Mouse (Mus musculus) liver, embryonic 16.5 days (tissue): ENCODE measurements around the gene Rab14. TPM values are rescaled to one million over a fixed set of nuclear protein-coding genes. Genes with fewer than 3 reads are reported as not detected.

Experiments used
- ATAC-seq: fragments of 200-750 bp; cut with Nextera tagmentation; 2 replicates; pipeline ENCODE4 v1.8.0; 2017; ENCODE audit warnings: low read depth, mild to moderate bottlenecking, moderate number of reproducible peaks, moderate library complexity
- H3K27ac ChIP-seq: fragments of 300-500 bp; sonication (generic); 2 replicates; pipeline ENCODE4 v1.5.1; 2014; ENCODE audit warnings: mild to moderate bottlenecking, low read length
- H3K27me3 ChIP-seq: fragments of 300-500 bp; sonication (generic); 2 replicates; pipeline ENCODE4 v1.6.1; 2014; ENCODE audit warnings: low read depth, low read length, mixed read lengths; ENCODE audit not compliant: control insufficient read depth, insufficient read depth
- H3K36me3 ChIP-seq: fragments of 300-500 bp; sonication (generic); 2 replicates; pipeline ENCODE4 v1.6.1; 2014; ENCODE audit warnings: mild to moderate bottlenecking; ENCODE audit not compliant: control insufficient read depth, insufficient read depth
- H3K4me1 ChIP-seq: fragments of 300-500 bp; sonication (generic); 2 replicates; pipeline ENCODE4 v1.6.1; 2014; ENCODE audit warnings: low read depth, low read length, mixed read lengths; ENCODE audit not compliant: control insufficient read depth
- H3K4me2 ChIP-seq: fragments of 300-500 bp; sonication (generic); 2 replicates; pipeline ENCODE4 v1.6.1; 2014; ENCODE audit warnings: low read depth, low read length, mixed read lengths
- H3K4me3 ChIP-seq: fragments of 300-500 bp; sonication (generic); 2 replicates; pipeline ENCODE4 v1.5.1; 2014; ENCODE audit warnings: low read depth, mild to moderate bottlenecking, low read length
- H3K9ac ChIP-seq: fragments of 300-500 bp; sonication (generic); 2 replicates; pipeline ENCODE4 v1.6.1; 2014; ENCODE audit warnings: low read depth, low read length
- H3K9me3 ChIP-seq: fragments of 300-500 bp; sonication (generic); replicated peaks from 2 replicates; pipeline ENCODE4 v1.6.1; 2016; ENCODE audit warnings: low read length; ENCODE audit not compliant: control insufficient read depth
- WGBS: fragments of 180-500 bp; shearing (Covaris S2); extraction: QIAGEN DNeasy Blood & Tissue Kit; methylation state at CpG from one replicate; pipeline ENCODE4 v1.1.7; 2014; ENCODE audit not compliant: insufficient replicate concordance; 5-methylcytosine and 5-hydroxymethylcytosine counted together
- polyA plus RNA-seq: library from polyadenylated mRNA; unstranded; fragments of >200 nt; fragmentation: Nextera tagmentation; extraction: Ambion mirVana; gene quantifications from 2 replicates; pipeline ENCODE4 v1.2.1, GENCODE M21; 2015

Rab14 gene
- polyA plus RNA-seq, 1 experiment from 2014 or later, result 114 TPM

DNA sequence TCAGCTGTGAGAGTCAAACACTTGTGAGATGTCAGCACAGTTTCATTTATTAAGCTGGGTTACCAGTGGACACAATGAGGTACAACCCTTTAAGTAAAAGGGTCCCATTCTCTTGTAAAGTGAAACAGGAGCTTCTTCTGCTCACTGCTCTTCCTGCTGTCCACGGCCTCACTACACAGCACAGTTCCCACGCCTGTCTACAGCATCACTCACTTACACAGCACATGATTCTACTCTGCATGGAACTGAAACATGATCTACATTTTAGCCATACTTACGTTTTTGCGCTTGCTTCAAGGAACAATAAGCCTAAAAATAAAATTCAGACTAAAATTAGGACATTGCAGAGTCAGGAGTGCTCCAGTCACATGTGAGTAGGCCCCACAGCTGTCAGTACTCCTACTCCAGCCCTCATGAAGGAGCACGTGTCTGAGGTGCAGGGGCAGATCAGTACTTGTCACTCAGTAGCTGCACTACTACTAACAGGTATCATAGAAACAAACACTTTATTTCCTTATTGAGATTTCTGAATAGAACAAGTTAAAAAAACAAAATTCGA, 17.7 kb downstream of the Rab14 start:
- Histone ChIP-seq H3K4me1 (no peaks in the 10 kb centered on the region; the same call in 1 of the 2 replicates), H3K4me3 (no peak overlapping the region), H3K27me3 (no peaks in the 10 kb centered on the region), H3K9me3 (no peaks in the 10 kb centered on the region), H3K36me3 (peaks cover 40% of the 10 kb centered on the region), H3K27ac (no peak overlapping the region), H3K9ac (no peak overlapping the region), H3K4me2 (no peak overlapping the region)
- 81% methylated on average over 6 of the region's 6 CpGs for WGBS
- ATAC-seq, result no peak

GRCm38 (mm10) chr2:35178153-35178552, 22.8 kb downstream of the Rab14 start:
- WGBS, result 60% methylated on average over 3 of the region's 3 CpGs

DNA sequence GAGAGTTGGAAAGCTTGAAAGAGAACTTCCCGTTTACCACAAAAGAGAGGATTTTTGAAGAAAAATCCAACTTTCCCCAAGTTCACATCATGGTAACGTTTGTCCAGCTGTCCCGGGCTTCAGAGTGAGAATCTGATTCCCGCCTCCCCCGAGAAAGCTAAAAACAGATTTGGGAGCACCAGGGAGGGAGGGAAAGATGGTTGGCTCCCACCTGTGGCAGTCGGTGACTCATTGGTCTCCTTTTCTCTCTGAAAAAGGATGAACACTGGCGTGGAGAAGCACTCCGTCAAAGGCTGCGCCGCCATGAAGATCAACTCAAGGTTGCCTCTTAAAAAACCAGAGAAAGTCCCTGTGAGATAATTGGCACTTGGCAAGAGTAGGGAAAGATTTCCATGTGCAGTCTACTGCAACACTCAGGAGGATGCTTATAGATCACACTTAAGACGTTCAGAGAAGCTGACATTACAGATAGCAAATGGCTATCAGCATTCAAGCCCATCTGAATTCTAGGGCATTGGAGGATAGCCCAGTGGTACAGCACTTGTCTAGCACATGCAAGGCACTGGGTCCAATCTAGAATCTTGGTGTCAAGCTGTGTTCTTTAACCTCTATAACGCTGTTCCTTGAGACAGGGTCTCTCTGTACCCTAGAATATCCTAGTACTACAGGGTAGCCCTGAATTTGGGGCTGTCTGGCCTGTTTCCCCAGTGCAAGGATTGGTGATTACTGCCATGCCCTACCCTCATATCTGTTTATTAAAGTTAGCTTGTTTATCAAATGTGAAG, 25.4 kb downstream of the Rab14 start:
- no peak overlapping the region for H3K27ac ChIP-seq
- no peak overlapping the region for H3K9ac ChIP-seq
- no peak overlapping the region for H3K4me2 ChIP-seq
- H3K36me3 ChIP-seq, result peaks cover 41% of the 10 kb centered on the region
- WGBS, result 78% methylated on average over 12 of the region's 12 CpGs
- no peak overlapping the region for H3K4me3 ChIP-seq
- ATAC-seq, result no peak
- peaks cover 4% of the 10 kb centered on the region for H3K4me1 ChIP-seq
- no peaks in the 10 kb centered on the region for H3K9me3 ChIP-seq
- H3K27me3 ChIP-seq, result no peaks in the 10 kb centered on the region

More at GRCm38 (mm10) chr2:35178153-35178552, 22.8 kb downstream of the Rab14 start:
- ATAC-seq, result no peak
- no peak overlapping the region for H3K9ac ChIP-seq
- H3K27ac ChIP-seq, result no peak overlapping the region
- no peaks in the 10 kb centered on the region for H3K27me3 ChIP-seq
- no peak overlapping the region for H3K4me3 ChIP-seq
- H3K4me2 ChIP-seq, result no peak overlapping the region
- H3K4me1 ChIP-seq, result peaks cover 4% of the 10 kb centered on the region
- H3K36me3 ChIP-seq, result peaks cover 47% of the 10 kb centered on the region
- H3K9me3 ChIP-seq, result no peaks in the 10 kb centered on the region

GRCm38 (mm10) chr2:35174100-35174499, 26.8 kb downstream of the Rab14 start:
- Histone ChIP-seq H3K4me1 (peaks cover 4% of the 10 kb centered on the region; the same call in 1 of the 2 replicates), H3K4me2 (no peak overlapping the region), H3K9me3 (no peaks in the 10 kb centered on the region), H3K36me3 (peaks cover 36% of the 10 kb centered on the region), H3K27me3 (no peaks in the 10 kb centered on the region), H3K9ac (no peak overlapping the region), H3K27ac (no peak overlapping the region), H3K4me3 (no peak overlapping the region)
- WGBS, result 26% methylated on average over 5 of the region's 5 CpGs
- ATAC-seq, result no peak

- no peak for ATAC-seq
- peaks cover 33% of the 10 kb centered on the region for H3K36me3 ChIP-seq
Observed at GRCm38 (mm10) chr2:35173666-35174065, 27.3 kb downstream of the Rab14 start.

DNA sequence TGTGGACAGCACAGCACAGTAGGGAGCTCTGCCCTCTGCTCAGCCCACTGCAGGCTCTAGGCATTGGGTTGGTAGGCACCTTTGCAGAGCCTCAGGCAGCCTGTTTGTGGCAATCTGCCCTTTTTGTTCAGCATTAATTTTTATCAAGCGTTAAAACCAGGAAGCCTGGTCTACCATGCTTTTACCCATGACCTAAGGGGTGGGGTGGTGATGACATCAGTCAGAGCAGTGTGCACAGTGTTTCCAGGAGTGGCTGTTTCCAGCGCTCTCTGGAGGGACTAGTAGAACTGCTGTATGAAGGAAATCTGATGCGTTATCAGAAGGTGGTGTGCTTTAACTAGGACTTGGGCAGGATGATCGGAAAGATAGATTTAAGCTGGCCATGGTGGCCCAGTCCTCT, 28.7 kb downstream of the Rab14 start:
- 77% methylated on average over 4 of the region's 4 CpGs for WGBS
- H3K36me3 ChIP-seq, result peaks cover 28% of the 10 kb centered on the region

More at GRCm38 (mm10) chr2:35173666-35174065, 27.3 kb downstream of the Rab14 start:
- no peak overlapping the region for H3K9ac ChIP-seq
- H3K9me3 ChIP-seq, result no peaks in the 10 kb centered on the region
- H3K27me3 ChIP-seq, result no peaks in the 10 kb centered on the region
- H3K4me3 ChIP-seq, result no peak overlapping the region
- H3K4me1 ChIP-seq, result peaks cover 4% of the 10 kb centered on the region; the same call in 1 of the 2 replicates
- no peak overlapping the region for H3K27ac ChIP-seq
- no peak overlapping the region for H3K4me2 ChIP-seq
- WGBS, result 76% methylated on average over 5 of the region's 5 CpGs

GRCm38 (mm10) chr2:35171341-35171861, 29.5 kb downstream of the Rab14 start:
- Histone ChIP-seq H3K27me3 (no peaks in the 10 kb centered on the region), H3K4me3 (no peak overlapping the region), H3K9me3 (no peaks in the 10 kb centered on the region), H3K4me1 (peaks cover 4% of the 10 kb centered on the region; the same call in 1 of the 2 replicates), H3K9ac (no peak overlapping the region), H3K36me3 (peaks cover 28% of the 10 kb centered on the region), H3K27ac (0 out of 2 replicates have a peak overlapping the region, but pooled peaks have one; percentile 31), H3K4me2 (no peak overlapping the region)
- WGBS, result 73% methylated on average over 10 of the region's 10 CpGs
- peak; percentile 30; the same call in 1 of the 2 replicates for ATAC-seq

More for the DNA sequence above, 28.7 kb downstream of the Rab14 start:
- Histone ChIP-seq H3K4me3 (no peak overlapping the region), H3K27ac (no peak overlapping the region), H3K27me3 (no peaks in the 10 kb centered on the region), H3K4me1 (peaks cover 4% of the 10 kb centered on the region; the same call in 1 of the 2 replicates), H3K9me3 (no peaks in the 10 kb centered on the region), H3K9ac (no peak overlapping the region), H3K4me2 (no peak overlapping the region)
- no peak for ATAC-seq

GRCm38 (mm10) chr2:35169452-35169851, 31.5 kb downstream of the Rab14 start:
- peaks cover 20% of the 10 kb centered on the region for H3K36me3 ChIP-seq

GRCm38 (mm10) chr2:35166816-35167215, 34.1 kb downstream of the Rab14 start:
- no peak for ATAC-seq
- WGBS, result 82% methylated on average over 5 of the region's 5 CpGs
- peaks cover 7% of the 10 kb centered on the region for H3K36me3 ChIP-seq

More at GRCm38 (mm10) chr2:35169452-35169851, 31.5 kb downstream of the Rab14 start:
- 78% methylated on average over 2 of the region's 2 CpGs for WGBS
- ATAC-seq, result no peak
- no peaks in the 10 kb centered on the region for H3K27me3 ChIP-seq
- peaks cover 1% of the 10 kb centered on the region; the same call in 1 of the 2 replicates for H3K4me1 ChIP-seq
- no peak overlapping the region for H3K4me2 ChIP-seq
- H3K27ac ChIP-seq, result no peak overlapping the region
- H3K4me3 ChIP-seq, result no peak overlapping the region
- no peak overlapping the region for H3K9ac ChIP-seq
- no peaks in the 10 kb centered on the region for H3K9me3 ChIP-seq

More at GRCm38 (mm10) chr2:35166816-35167215, 34.1 kb downstream of the Rab14 start:
- H3K4me3 ChIP-seq, result no peak overlapping the region
- no peak overlapping the region for H3K27ac ChIP-seq
- H3K4me1 ChIP-seq, result no peaks in the 10 kb centered on the region; the same call in 1 of the 2 replicates
- no peaks in the 10 kb centered on the region for H3K9me3 ChIP-seq
- H3K27me3 ChIP-seq, result no peaks in the 10 kb centered on the region
- no peak overlapping the region for H3K9ac ChIP-seq
- no peak overlapping the region for H3K4me2 ChIP-seq
